Mouse (Mus musculus): ENCODE data around the gene Ptgfr. TPM values are rescaled to one million over a fixed set of nuclear protein-coding genes. Genes with fewer than 3 reads are reported as not detected.

Gene Ptgfr
- polyA plus RNA-seq, 1 experiment from 2014 or later: 1.7 TPM

- H3K9me3 ChIP-seq (replicated peaks): no peaks in the 10 kb centered on the region
- no peak for ATAC-seq (ENCODE audit: low FRiP score)
- no peak overlapping the region for H3K4me3 ChIP-seq (replicated peaks)
- H3K27ac ChIP-seq (replicated peaks): no peak overlapping the region
- 72% methylated on average over 3 of the region's 3 CpGs for WGBS
- peaks cover 8% of the 10 kb centered on the region for H3K4me1 ChIP-seq
- no peaks in the 10 kb centered on the region for H3K36me3 ChIP-seq
- H3K9ac ChIP-seq (replicated peaks): no peak overlapping the region
- no peak overlapping the region for H3K4me2 ChIP-seq
- peaks cover 19% of the 10 kb centered on the region for H3K27me3 ChIP-seq (replicated peaks)
These were observed 1.6 kb downstream of the Ptgfr start for GRCm38 (mm10) chr3:151835831-151836230.

- H3K27ac ChIP-seq (replicated peaks): no peak overlapping the region
- H3K9ac ChIP-seq (replicated peaks): no peak overlapping the region
- H3K36me3 ChIP-seq: no peaks in the 10 kb centered on the region
- H3K4me3 ChIP-seq (replicated peaks): no peak overlapping the region
- no peaks in the 10 kb centered on the region for H3K9me3 ChIP-seq (replicated peaks)
- 68% methylated on average over 11 of the region's 11 CpGs for WGBS
- H3K4me1 ChIP-seq: no peaks in the 10 kb centered on the region
- no peak overlapping the region for H3K4me2 ChIP-seq
- no peak for ATAC-seq (ENCODE audit: low FRiP score)
- H3K27me3 ChIP-seq (replicated peaks): no peaks in the 10 kb centered on the region
These were observed 9.3 kb downstream of the Ptgfr start for GRCm38 (mm10) chr3:151827950-151828610.

DNA sequence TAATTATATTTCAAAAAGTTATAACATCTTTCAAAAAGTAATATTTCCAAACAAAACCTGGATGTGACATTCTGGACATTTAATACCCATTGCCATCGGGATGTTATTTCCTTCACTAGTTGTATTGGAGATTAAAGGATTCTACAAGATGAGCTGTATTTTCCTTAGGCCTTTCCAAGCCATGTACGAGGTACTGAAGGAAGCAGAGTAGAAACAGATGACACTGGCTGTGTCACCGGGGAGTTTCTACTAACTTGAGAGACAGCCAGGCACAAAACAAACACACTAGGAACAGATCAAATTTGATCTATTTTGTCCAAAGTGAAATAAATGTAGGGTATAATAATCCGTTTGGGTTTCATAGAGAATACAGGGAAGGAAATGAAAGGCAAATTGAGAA, 17.6 kb downstream of the Ptgfr start:
- Histone ChIP-seq H3K4me2 (no peak overlapping the region), H3K9me3 (replicated peaks) (no peaks in the 10 kb centered on the region), H3K27ac (replicated peaks) (no peak overlapping the region), H3K4me1 (no peaks in the 10 kb centered on the region), H3K36me3 (no peaks in the 10 kb centered on the region), H3K9ac (replicated peaks) (no peak overlapping the region), H3K27me3 (replicated peaks) (no peaks in the 10 kb centered on the region), H3K4me3 (replicated peaks) (no peak overlapping the region)
- 85% methylated on average over 4 of the region's 4 CpGs for WGBS
- ATAC-seq (ENCODE audit: low FRiP score): no peak

GRCm38 (mm10) chr3:151818265-151818664, 19.2 kb downstream of the Ptgfr start:
- no peaks in the 10 kb centered on the region for H3K27me3 ChIP-seq (replicated peaks)
- no peaks in the 10 kb centered on the region for H3K36me3 ChIP-seq
- H3K27ac ChIP-seq (replicated peaks): no peak overlapping the region
- no peak overlapping the region for H3K9ac ChIP-seq (replicated peaks)
- H3K4me3 ChIP-seq (replicated peaks): no peak overlapping the region
- no peak for ATAC-seq (ENCODE audit: low FRiP score)
- no peak overlapping the region for H3K4me2 ChIP-seq
- H3K9me3 ChIP-seq (replicated peaks): no peaks in the 10 kb centered on the region
- H3K4me1 ChIP-seq: no peaks in the 10 kb centered on the region
- WGBS: 76% methylated on average over 6 of the region's 6 CpGs

DNA sequence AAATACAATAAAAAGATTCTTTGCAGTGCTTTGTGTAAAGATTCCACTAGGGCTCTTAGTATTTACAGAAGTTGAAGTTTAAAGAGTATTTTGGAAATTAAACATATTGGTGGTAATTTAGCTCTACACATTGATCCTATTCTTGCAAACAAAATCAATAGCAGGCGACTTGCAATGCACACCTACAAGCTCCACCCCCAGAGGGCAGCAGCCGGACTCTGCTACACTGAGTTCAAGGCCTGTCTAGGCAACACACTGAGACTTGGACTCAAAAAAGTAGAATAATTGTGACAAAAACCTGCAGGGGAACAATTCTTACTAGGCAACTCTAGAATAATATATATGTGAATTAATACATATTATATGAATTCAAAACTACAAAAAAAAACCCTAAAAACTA, 28.8 kb downstream of the Ptgfr start:
- WGBS: 76% methylated on average over 2 of the region's 2 CpGs
- Histone ChIP-seq H3K27ac (replicated peaks) (no peak overlapping the region), H3K36me3 (no peaks in the 10 kb centered on the region), H3K4me3 (replicated peaks) (no peak overlapping the region), H3K4me1 (no peaks in the 10 kb centered on the region), H3K4me2 (no peak overlapping the region), H3K27me3 (replicated peaks) (no peaks in the 10 kb centered on the region), H3K9me3 (replicated peaks) (no peaks in the 10 kb centered on the region), H3K9ac (replicated peaks) (no peak overlapping the region)
- ATAC-seq (ENCODE audit: low FRiP score): no peak

GRCm38 (mm10) chr3:151788622-151789021, 48.8 kb downstream of the Ptgfr start:
- Histone ChIP-seq H3K4me1 (no peaks in the 10 kb centered on the region), H3K27me3 (replicated peaks) (no peaks in the 10 kb centered on the region), H3K27ac (replicated peaks) (no peak overlapping the region), H3K9ac (replicated peaks) (no peak overlapping the region), H3K36me3 (no peaks in the 10 kb centered on the region), H3K4me3 (replicated peaks) (no peak overlapping the region), H3K4me2 (no peak overlapping the region), H3K9me3 (replicated peaks) (no peaks in the 10 kb centered on the region)
- no peak for ATAC-seq (ENCODE audit: low FRiP score)
- 60% methylated on average over 8 of the region's 8 CpGs for WGBS

- Histone ChIP-seq H3K36me3 (no peaks in the 10 kb centered on the region), H3K4me1 (no peaks in the 10 kb centered on the region), H3K9me3 (replicated peaks) (no peaks in the 10 kb centered on the region), H3K27me3 (replicated peaks) (no peaks in the 10 kb centered on the region), H3K27ac (replicated peaks) (no peak overlapping the region), H3K4me3 (replicated peaks) (no peak overlapping the region), H3K4me2 (no peak overlapping the region), H3K9ac (replicated peaks) (no peak overlapping the region)
- no peak for ATAC-seq (ENCODE audit: low FRiP score)
- WGBS: 77% methylated on average over 4 of the region's 4 CpGs
These were observed 62.3 kb downstream of the Ptgfr start for GRCm38 (mm10) chr3:151775089-151775488.

DNA sequence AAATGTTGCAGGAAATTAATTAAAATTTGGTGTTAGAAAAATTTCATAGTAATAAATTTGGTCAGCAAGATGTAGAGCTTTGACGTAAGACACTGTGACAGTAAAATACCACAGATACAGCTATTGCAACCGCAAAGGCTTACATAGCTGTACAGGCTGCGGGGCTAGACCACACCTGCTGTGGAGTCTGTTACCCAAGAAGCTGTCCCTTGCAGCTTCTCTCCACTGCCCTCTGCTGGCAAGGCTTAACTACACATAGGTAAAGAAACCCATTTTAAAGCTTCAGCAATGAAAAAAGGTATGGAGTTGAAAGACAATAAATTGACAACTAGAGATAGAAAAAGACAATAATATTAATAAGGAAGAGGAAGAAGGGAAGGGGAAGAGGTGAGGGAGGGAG, 66.4 kb downstream of the Ptgfr start:
- H3K36me3 ChIP-seq: no peaks in the 10 kb centered on the region
- no peaks in the 10 kb centered on the region for H3K27me3 ChIP-seq (replicated peaks)
- no peak for ATAC-seq (ENCODE audit: low FRiP score)
- H3K9me3 ChIP-seq (replicated peaks): no peaks in the 10 kb centered on the region
- H3K27ac ChIP-seq (replicated peaks): no peak overlapping the region
- H3K4me3 ChIP-seq (replicated peaks): no peak overlapping the region
- WGBS: 71% methylated on average over 3 of the region's 3 CpGs
- H3K4me2 ChIP-seq: no peak overlapping the region
- no peak overlapping the region for H3K9ac ChIP-seq (replicated peaks)
- H3K4me1 ChIP-seq: no peaks in the 10 kb centered on the region

DNA sequence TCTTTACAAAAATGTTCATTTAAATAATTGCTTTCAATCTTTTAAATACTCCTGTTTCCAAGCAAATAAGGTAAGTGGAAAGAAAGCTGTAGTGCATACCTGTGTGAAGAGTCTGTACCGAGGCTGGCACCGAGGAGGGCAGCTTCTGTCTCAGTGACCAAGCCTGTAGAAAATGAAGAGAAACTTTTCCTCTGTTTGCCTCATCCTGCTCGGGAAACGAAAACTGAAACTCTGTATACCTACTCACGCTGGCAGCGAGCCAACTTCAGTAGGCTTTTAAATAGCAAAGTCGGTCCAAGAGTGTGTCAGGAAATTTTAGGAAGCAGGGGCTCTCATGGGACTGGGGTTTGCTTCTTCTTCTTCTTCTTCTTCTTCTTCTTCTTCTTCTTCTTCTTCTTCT, 87.7 kb downstream of the Ptgfr start, which contains the start of gene Ifi44:
Gene Ifi44 (minus strand): TSS at position 224 of the 400 bp plus-strand sequence.
- H3K4me1 ChIP-seq: no peaks in the 10 kb centered on the region
- no peak within 1 kb of the TSS for H3K4me3 ChIP-seq (replicated peaks)
- H3K27ac ChIP-seq (replicated peaks): no peak within 1 kb of the TSS
- H3K27me3 ChIP-seq (replicated peaks): no peaks in the 10 kb centered on the region
- no peak within 1 kb of the TSS for H3K9ac ChIP-seq (replicated peaks)
- H3K9me3 ChIP-seq (replicated peaks): no peaks in the 10 kb centered on the region
- ATAC-seq (ENCODE audit: low FRiP score): no peak
- no peaks in the 10 kb centered on the region for H3K36me3 ChIP-seq
- H3K4me2 ChIP-seq: no peak within 1 kb of the TSS
- WGBS: 77% methylated on average over 7 of the region's 7 CpGs

DNA sequence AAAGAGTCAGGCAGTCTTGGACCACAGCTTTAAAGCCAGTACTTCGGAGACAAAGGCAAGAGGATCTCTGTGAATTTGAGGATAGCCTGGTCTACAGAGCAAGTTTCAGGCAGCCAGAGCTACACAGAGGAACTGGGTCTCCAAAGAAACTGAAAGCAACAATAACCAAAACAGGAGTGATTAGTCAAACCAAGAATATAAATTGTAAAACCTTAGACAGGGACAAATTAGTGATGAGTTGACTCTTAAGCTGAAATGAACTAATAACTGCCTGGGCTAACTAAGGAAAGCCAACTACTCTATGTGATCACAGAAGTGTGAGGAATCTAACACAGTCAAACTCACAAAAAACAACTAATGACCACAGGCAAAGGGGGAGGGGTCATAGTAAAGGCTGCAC, 88.9 kb downstream of the Ptgfr start:
- Histone ChIP-seq H3K4me1 (no peaks in the 10 kb centered on the region), H3K9ac (replicated peaks) (no peak overlapping the region), H3K4me2 (no peak overlapping the region), H3K27me3 (replicated peaks) (no peaks in the 10 kb centered on the region), H3K9me3 (replicated peaks) (no peaks in the 10 kb centered on the region), H3K36me3 (no peaks in the 10 kb centered on the region), H3K27ac (replicated peaks) (no peak overlapping the region), H3K4me3 (replicated peaks) (no peak overlapping the region)
- ATAC-seq (ENCODE audit: low FRiP score): no peak
- 87% methylated on average over 1 of the region's 1 CpGs for WGBS

Measured in neural tube, embryonic 15.5 days (tissue).